ENCODE assay signal across 9 mouse cellular contexts in genomic region chr2:119237210-119237870, GRCm38 (mm10). TPM values are rescaled to one million over a fixed set of nuclear protein-coding genes. Genes with fewer than 3 reads are reported as not detected.
DNase-seq lines count a peak whose midpoint lies in the region; ATAC-seq and TF ChIP-seq lines count a peak whose summit lies in the region.
"Had no signal": no experiment of that assay in that cellular context is flagged by ENCODE, and none has a peak within 500 bp of the region (broad histone marks: within the 10 kb centered on the region; RNA-seq: fewer than 3 reads in every experiment).

Gene Spint1, plus strand, starts transcription at chr2:119237362.

- H3K27me3 ChIP-seq in liver, adult 2 months (ENCODE audit: control insufficient read depth, insufficient read depth, low read length): peaks cover 14% of the 10 kb centered on the region
- H3K27me3 ChIP-seq in embryonic facial prominence, embryonic 11.5 days (ENCODE audit: control insufficient read depth, insufficient read depth, low read length): peaks cover 35% of the 10 kb centered on the region
- H3K27me3 ChIP-seq in intestine, embryonic 16.5 days (replicated peaks; ENCODE audit: control insufficient read depth, insufficient read depth, low read length): peaks cover 32% of the 10 kb centered on the region
- no peaks in the 10 kb centered on the region for H3K27me3 ChIP-seq in splenic B cell, adult 2 months (ENCODE audit: control insufficient read depth, insufficient read depth, low read length, poor library complexity, severe bottlenecking)

- WGBS in liver, adult 2 months: 2% methylated on average over 73 of the region's 73 CpGs
- 1% methylated on average over 65 of the region's 73 CpGs for WGBS in embryonic facial prominence, embryonic 11.5 days
- WGBS in intestine, embryonic 16.5 days: under 1% methylated on average over 73 of the region's 73 CpGs

- peak; percentile 45; the same call in 1 of the 2 replicates for ATAC-seq in embryonic facial prominence, embryonic 11.5 days (replicated peaks; ENCODE audit: insufficient number of reproducible peaks, low FRiP score, low TSS enrichment, low read depth)
- peak; percentile 76 for ATAC-seq in intestine, embryonic 16.5 days

- no peak for TF ChIP-seq CTCF in liver, adult 2 months (IDR thresholded peaks at IDR 0.05; ENCODE audit: low read depth, low read length)

- TF ChIP-seq POLR2A in liver, adult 2 months (IDR thresholded peaks at IDR 0.05; ENCODE audit: extremely low read depth, insufficient read depth, low read length): no peak

- H3K4me3 ChIP-seq in liver, adult 2 months (ENCODE audit: insufficient read depth, low read depth, low read length): peak within 1 kb of the TSS; percentile 40; the same call in 1 of the 2 replicates
- peak within 1 kb of the TSS; percentile 40 for H3K4me3 ChIP-seq in embryonic facial prominence, embryonic 11.5 days (ENCODE audit: low read depth, low read length)
- peak within 1 kb of the TSS; percentile 63 for H3K4me3 ChIP-seq in intestine, embryonic 16.5 days (ENCODE audit: low read length)

- no peaks in the 10 kb centered on the region for H3K79me2 ChIP-seq in liver, adult 2 months (ENCODE audit: control insufficient read depth, insufficient read depth, low read length)

- H3K9me3 ChIP-seq in embryonic facial prominence, embryonic 11.5 days (replicated peaks; ENCODE audit: control insufficient read depth, low read length): no peaks in the 10 kb centered on the region
- no peaks in the 10 kb centered on the region for H3K9me3 ChIP-seq in intestine, embryonic 16.5 days (ENCODE audit: control insufficient read depth, low read length)

- no peak for DNase-seq in liver, adult 2 months (ENCODE audit: extremely low read depth, low read depth, low spot score)
- no peak for DNase-seq in liver
- DNase-seq in embryonic facial prominence, embryonic 11.5 days (ENCODE audit: low spot score): peak; percentile 10
- peak; percentile 77 to 78 for DNase-seq in lung, adult 18-20 months
- DNase-seq in splenic B cell, adult 2 months (ENCODE audit: low read depth, low spot score): peak; percentile 19
- DNase-seq in cerebellum, adult 8-10 months: no peak
- DNase-seq in cerebellum, adult 18-20 months: no peak

- peak within 1 kb of the TSS; percentile 42; the same call in 1 of the 2 replicates for H3K9ac ChIP-seq in liver, adult 2 months (ENCODE audit: low read depth, low read length)
- H3K9ac ChIP-seq in embryonic facial prominence, embryonic 11.5 days (replicated peaks; ENCODE audit: low read length): peak within 1 kb of the TSS; percentile 40
- peak within 1 kb of the TSS; percentile 83 for H3K9ac ChIP-seq in intestine, embryonic 16.5 days (ENCODE audit: low read depth, low read length)

- H3K36me3 ChIP-seq in liver, adult 2 months (ENCODE audit: control insufficient read depth, insufficient read depth, low read length): no peaks in the 10 kb centered on the region
- H3K36me3 ChIP-seq in embryonic facial prominence, embryonic 11.5 days (replicated peaks; ENCODE audit: control insufficient read depth, insufficient read depth, low read depth, low read length): no peaks in the 10 kb centered on the region
- no peaks in the 10 kb centered on the region for H3K36me3 ChIP-seq in intestine, embryonic 16.5 days (ENCODE audit: control insufficient read depth, insufficient read depth, low read length)
- H3K36me3 ChIP-seq in splenic B cell, adult 2 months (ENCODE audit: control insufficient read depth, insufficient read depth, low read length, poor library complexity, severe bottlenecking): no peaks in the 10 kb centered on the region

- no peak within 1 kb of the TSS for H3K27ac ChIP-seq in liver, adult 2 months (replicated peaks; ENCODE audit: insufficient read depth, low read depth, low read length)
- H3K27ac ChIP-seq in embryonic facial prominence, embryonic 11.5 days (replicated peaks; ENCODE audit: low read depth, low read length): no peak within 1 kb of the TSS
- peak within 1 kb of the TSS; percentile 94 for H3K27ac ChIP-seq in intestine, embryonic 16.5 days (ENCODE audit: low read length)

- 0 out of 2 replicates have a peak, but pooled peaks cover 3% of the 10 kb centered on the region for H3K4me1 ChIP-seq in liver, adult 2 months (ENCODE audit: control insufficient read depth, insufficient read depth, low read length)
- 0 out of 2 replicates have a peak, but pooled peaks cover 5% of the 10 kb centered on the region for H3K4me1 ChIP-seq in embryonic facial prominence, embryonic 11.5 days (ENCODE audit: control insufficient read depth, insufficient read depth, low read length)
- peaks cover 7% of the 10 kb centered on the region; the same call in 1 of the 2 replicates for H3K4me1 ChIP-seq in intestine, embryonic 16.5 days (ENCODE audit: control insufficient read depth, insufficient read depth, low read length)

- peak within 1 kb of the TSS; percentile 71 for H3K4me2 ChIP-seq in embryonic facial prominence, embryonic 11.5 days (ENCODE audit: low read depth, low read length)
- H3K4me2 ChIP-seq in intestine, embryonic 16.5 days (ENCODE audit: low read depth, low read length): peak within 1 kb of the TSS; percentile 66

RNA-seq across cellular contexts. Expression of gene Spint1, which starts in this region (rescaled TPM):
- 0.28 and 0.54 TPM in 2 replicates for total RNA-seq in liver, adult 2 months (2014; rRNA removed)
- polyA plus RNA-seq in liver, adult 2 months (2012; rRNA removed): 0.23 and 0.34 TPM in 2 replicates
- 8.9 and 9.8 TPM in 2 replicates for polyA plus RNA-seq in embryonic facial prominence, embryonic 11.5 days (2014; fragmentation: Nextera tagmentation; extraction: Ambion mirVana)
- polyA plus RNA-seq in intestine, embryonic 16.5 days (2015; fragmentation: Nextera tagmentation; extraction: Ambion mirVana): 114 and 132 TPM in 2 replicates
- total RNA-seq: neutrophil, adult 5-6 weeks had no signal

Comparison
In these comparisons a context has a peak if more than half of its experiments do, and no peak if none do; other contexts are left out.
1. RNA of gene Spint1 (polyA plus RNA-seq): 114 to 132 TPM in intestine, embryonic 16.5 days; 8.9 to 9.8 TPM in embryonic facial prominence, embryonic 11.5 days and 0.23 to 0.34 TPM in liver, adult 2 months; every median in the first group is over 10 times any median in the second.
2. DNase-seq: peak in embryonic facial prominence, embryonic 11.5 days (single experiment), lung, adult 18-20 months (2 of 2) and splenic B cell, adult 2 months (single experiment); none in liver, adult 2 months (single experiment), liver (single experiment), cerebellum, adult 8-10 months (single experiment) and cerebellum, adult 18-20 months (0 of 2).
3. Peak in every context shown above with its lines, with median percentiles within 50 percentile points of each other: H3K4me3 ChIP-seq and H3K9ac ChIP-seq.